17 mouse cellular contexts compared by ENCODE assay signal in the genomic region with DNA sequence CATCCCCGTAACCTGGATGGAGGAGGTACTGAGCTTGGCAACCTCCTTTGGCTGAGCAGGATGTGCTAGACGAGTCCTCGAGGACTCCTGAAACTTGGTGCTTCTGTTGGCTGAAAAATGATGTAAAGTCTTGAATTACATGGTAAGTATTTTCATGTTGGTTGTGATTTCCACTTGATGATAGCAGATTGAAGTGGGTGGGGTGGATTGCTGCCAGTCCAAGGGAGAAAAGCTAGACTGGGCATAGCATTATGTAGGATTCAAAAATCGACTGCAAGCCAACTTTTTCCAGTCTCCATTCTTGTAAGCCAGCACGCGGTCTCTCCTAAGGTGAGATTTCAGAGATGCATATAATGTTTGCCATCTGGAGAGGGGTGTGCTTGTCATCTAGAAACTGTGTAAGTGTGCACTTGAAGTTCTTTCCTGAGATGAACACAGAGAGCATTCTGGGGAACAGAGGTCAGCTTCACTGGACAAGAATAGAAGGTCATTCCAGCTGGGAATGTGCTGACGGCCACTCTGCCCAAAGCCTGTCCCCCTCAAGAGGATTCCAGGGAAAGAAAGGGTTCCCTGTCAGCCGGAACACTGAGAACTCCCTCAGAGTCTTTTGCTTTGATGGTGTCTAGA. TPM values are rescaled to one million over a fixed set of nuclear protein-coding genes. Genes with fewer than 3 reads are reported as not detected.
DNase-seq lines count a peak whose midpoint lies in the region; ATAC-seq and TF ChIP-seq lines count a peak whose summit lies in the region.
"Had no signal": no experiment of that assay in that cellular context is flagged by ENCODE, and none has a peak within 500 bp of the region (broad histone marks: within the 10 kb centered on the region; RNA-seq: fewer than 3 reads in every experiment).

No protein-coding gene starts in this region.

- no peaks in the 10 kb centered on the region for H3K27me3 ChIP-seq in forebrain, postnatal 0 days (ENCODE audit: insufficient read depth, low read length)
- H3K27me3 ChIP-seq in forebrain, embryonic 13.5 days, result no peaks in the 10 kb centered on the region
- H3K27me3 ChIP-seq: embryonic facial prominence, embryonic 12.5 days; hindbrain, embryonic 15.5 days; limb, embryonic 12.5 days; lung, embryonic 15.5 days had no signal

- TF ChIP-seq CTCF in forebrain, postnatal 0 days (IDR thresholded peaks at IDR 0.05; ENCODE audit: low read depth), result no peak

- peak; percentile 29 for DNase-seq in forebrain, postnatal 0 days
- DNase-seq in left cerebral cortex, adult 11 months (ENCODE audit: low spot score), result peak; percentile 35
- DNase-seq in left cerebral cortex, postnatal 4 days, result no peak
- DNase-seq in left cerebral cortex, postnatal 14 days (ENCODE audit: low spot score in 2 of 2), result peak; percentile 60 to 71
- peak; percentile 53 to 75 for DNase-seq in right cerebral cortex, postnatal 36 days (ENCODE audit: low spot score in 2 of 2)
- no peak for DNase-seq in cerebellum, postnatal 25 days
- DNase-seq in kidney, adult 8-10 months, result no peak
- DNase-seq: adrenal gland, adult 2 months; cerebellum, postnatal 14 days; gastrocnemius, postnatal 25 days had no signal

- H3K4me3 ChIP-seq in forebrain, postnatal 0 days (ENCODE audit: low read depth, low read length), result no peak overlapping the region
- H3K4me3 ChIP-seq in forebrain, embryonic 13.5 days, result no peak overlapping the region
- H3K4me3 ChIP-seq: embryonic facial prominence, embryonic 12.5 days; hindbrain, embryonic 15.5 days; limb, embryonic 12.5 days; lung, embryonic 15.5 days had no signal

- H3K4me2 ChIP-seq in forebrain, postnatal 0 days (ENCODE audit: low read depth), result no peak overlapping the region
- H3K4me2 ChIP-seq in forebrain, embryonic 13.5 days, result no peak overlapping the region
- H3K4me2 ChIP-seq: embryonic facial prominence, embryonic 12.5 days; hindbrain, embryonic 15.5 days; limb, embryonic 12.5 days; lung, embryonic 15.5 days; midbrain, embryonic 11.5 days had no signal

- peak; percentile 63; the same call in 1 of the 2 replicates for ATAC-seq in forebrain, postnatal 0 days
- ATAC-seq in forebrain, embryonic 13.5 days, result no peak

- intact Hi-C loops in left cerebral cortex, postnatal 4 days (cut with DNase I), result no loop called here
- intact Hi-C loops in left cerebral cortex, postnatal 14 days (cut with DNase I), result no loop called here

- H3K36me3 ChIP-seq in forebrain, postnatal 0 days (ENCODE audit: insufficient read depth), result no peaks in the 10 kb centered on the region
- no peaks in the 10 kb centered on the region for H3K36me3 ChIP-seq in forebrain, embryonic 13.5 days (ENCODE audit: poor library complexity, severe bottlenecking)
- H3K36me3 ChIP-seq: embryonic facial prominence, embryonic 12.5 days; hindbrain, embryonic 15.5 days; limb, embryonic 12.5 days; lung, embryonic 15.5 days had no signal

- no peak overlapping the region for H3K9ac ChIP-seq in forebrain, postnatal 0 days
- no peak overlapping the region for H3K9ac ChIP-seq in forebrain, embryonic 13.5 days
- H3K9ac ChIP-seq: embryonic facial prominence, embryonic 12.5 days; hindbrain, embryonic 15.5 days; limb, embryonic 12.5 days; lung, embryonic 15.5 days had no signal

- WGBS in forebrain, postnatal 0 days, result 65% methylated on average over 8 of the region's 8 CpGs
- 82% methylated on average over 8 of the region's 8 CpGs for WGBS in forebrain, embryonic 13.5 days

- H3K4me1 ChIP-seq in forebrain, postnatal 0 days (ENCODE audit: insufficient read depth), result no peaks in the 10 kb centered on the region
- H3K4me1 ChIP-seq in forebrain, embryonic 13.5 days, result peaks cover 10% of the 10 kb centered on the region

- no peaks in the 10 kb centered on the region for H3K9me3 ChIP-seq in forebrain, postnatal 0 days (ENCODE audit: low read length)
- no peaks in the 10 kb centered on the region for H3K9me3 ChIP-seq in forebrain, embryonic 13.5 days (replicated peaks)
- H3K9me3 ChIP-seq: embryonic facial prominence, embryonic 12.5 days; hindbrain, embryonic 15.5 days; limb, embryonic 12.5 days; lung, embryonic 15.5 days had no signal

- no peak overlapping the region for H3K27ac ChIP-seq in forebrain, postnatal 0 days (ENCODE audit: low read depth, low read length)
- H3K27ac ChIP-seq in forebrain, embryonic 13.5 days, result no peak overlapping the region
- H3K27ac ChIP-seq: embryonic facial prominence, embryonic 12.5 days; hindbrain, embryonic 15.5 days; kidney, postnatal 0 days; limb, embryonic 12.5 days; lung, embryonic 15.5 days had no signal

RNA-seq across cellular contexts. Expression of a gene that starts 5.1 kb away (rescaled TPM):
- 0.46 and 0.81 TPM in 2 replicates for total RNA-seq in forebrain, postnatal 0 days (2014; rRNA removed)
- 0.68 and 1.1 TPM in 2 replicates for polyA plus RNA-seq in forebrain, postnatal 0 days (2015; fragmentation: Nextera tagmentation; extraction: Ambion mirVana)
- 2.9 and 4.6 TPM in 2 replicates for polyA plus RNA-seq in forebrain, embryonic 13.5 days (2015; fragmentation: Nextera tagmentation; extraction: Ambion mirVana)
- 1 to 10 TPM; 3.8 to 4.7 TPM for total RNA-seq in left cerebral cortex, postnatal 4 days (2021)
- 1 to 10 TPM; 2.9 to 3.0 TPM for total RNA-seq in left cerebral cortex, postnatal 14 days (2021)
- total RNA-seq: gastrocnemius, postnatal 25 days had no signal
- polyA plus RNA-seq: adrenal gland, adult 2 months had no signal

Comparison
In these comparisons a context has a peak if more than half of its experiments do, and no peak if none do; other contexts are left out.
1. DNase-seq: peak in forebrain, postnatal 0 days (single experiment), left cerebral cortex, adult 11 months (single experiment), left cerebral cortex, postnatal 14 days (2 of 2) and right cerebral cortex, postnatal 36 days (2 of 2); none in left cerebral cortex, postnatal 4 days (single experiment), cerebellum, postnatal 25 days (0 of 2) and kidney, adult 8-10 months (0 of 2).